Mouse (Mus musculus) lung, postnatal 10 days (tissue): Measurements from ENCODE around the gene Glis2.

Source experiments
- DNase-seq: peaks from one replicate; pipeline ENCODE4 v3.0.0; 2021

The Glis2 gene

DNA sequence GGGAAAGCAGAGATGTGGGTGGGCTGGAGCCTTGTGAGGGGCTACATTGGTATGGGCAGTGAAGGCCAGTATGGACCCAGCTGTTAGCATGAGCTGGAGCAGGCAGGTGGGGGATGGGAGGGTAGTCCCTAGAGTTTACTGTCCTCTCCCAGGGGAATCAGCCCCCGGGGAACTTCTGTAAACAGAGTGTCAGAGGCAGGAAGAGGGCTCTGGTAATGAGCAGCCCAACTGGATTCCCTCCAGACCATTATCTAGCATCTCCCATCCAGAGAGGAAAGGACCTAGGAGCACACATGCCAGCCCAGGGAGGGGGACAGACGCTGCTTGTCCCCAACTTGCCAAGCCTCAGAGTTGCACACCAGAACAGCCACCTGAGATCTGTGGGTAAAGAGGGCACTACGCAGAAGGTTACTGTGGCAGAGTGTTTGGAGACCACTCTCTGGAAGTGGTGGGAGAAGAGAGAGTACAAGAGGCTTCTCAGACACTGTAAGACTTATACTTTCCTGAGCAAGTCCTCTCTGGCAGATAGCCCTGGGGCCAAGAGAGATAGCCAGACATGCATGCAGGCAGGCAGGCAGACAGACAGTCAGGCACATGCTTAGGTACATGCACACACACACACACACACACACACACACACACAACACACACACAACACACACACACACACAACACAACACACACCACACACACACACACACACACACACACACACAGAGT, 46.8 kb downstream of the Glis2 start:
- DNase-seq, result peak; percentile 88

GRCm38 (mm10) chr16:4642190-4642589, 47.7 kb downstream of the Glis2 start:
- DNase-seq, result peak; percentile 89

- DNase-seq, result peak; percentile 43
These were observed 48.4 kb downstream of the Glis2 start for GRCm38 (mm10) chr16:4642937-4643336.

GRCm38 (mm10) chr16:4643670-4644419, 49.3 kb downstream of the Glis2 start:
- peak; percentile 93 for DNase-seq

DNA sequence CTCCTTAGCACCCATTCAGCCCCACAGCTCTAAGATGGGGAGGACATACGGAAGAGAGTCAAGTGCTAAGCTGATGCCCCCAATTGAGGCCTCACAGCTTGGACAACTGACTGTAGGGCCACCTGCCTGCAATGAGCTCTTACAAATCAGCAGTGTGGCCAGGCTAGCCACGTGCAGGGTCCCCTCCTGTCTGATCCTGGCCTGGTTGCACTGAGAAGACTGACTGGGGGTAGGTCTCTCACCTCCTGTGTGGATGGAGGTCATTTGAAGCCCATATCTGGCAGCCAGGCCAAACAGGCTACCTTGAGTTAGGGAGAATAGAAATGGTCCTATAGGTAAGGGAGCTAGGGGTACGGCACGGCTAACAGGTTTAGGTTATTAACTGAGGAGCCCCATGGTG, 51.4 kb downstream of the Glis2 start:
- DNase-seq, result no peak

- DNase-seq, result no peak
These were observed 52.3 kb downstream of the Glis2 start for GRCm38 (mm10) chr16:4646831-4647230.

DNA sequence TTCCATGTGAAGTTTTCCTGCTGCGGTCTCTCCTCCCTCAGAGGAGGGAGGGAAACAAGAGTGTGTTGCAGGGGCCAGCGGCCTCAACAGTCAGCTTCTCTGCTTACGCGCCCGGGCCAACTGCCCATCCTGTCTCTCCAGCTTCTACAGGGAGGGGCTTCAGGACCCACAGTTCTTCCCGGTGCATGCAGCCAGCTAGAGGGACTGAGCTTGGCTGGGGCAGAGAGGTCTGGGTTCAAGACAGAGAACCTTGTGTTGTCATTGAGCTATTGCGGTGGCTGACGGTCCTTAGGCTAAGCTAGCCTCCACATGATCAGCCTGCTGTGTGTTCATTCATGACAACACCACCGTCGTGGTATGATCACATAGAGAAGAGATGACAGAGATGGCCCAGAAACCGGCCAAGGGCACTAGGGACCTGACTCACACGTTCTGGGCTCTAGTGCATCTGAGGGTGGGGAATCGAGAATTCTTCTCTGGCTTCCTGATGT, 53.2 kb downstream of the Glis2 start:
- peak; percentile 75 for DNase-seq

GRCm38 (mm10) chr16:4648416-4649023, 54.0 kb downstream of the Glis2 start:
- peak; percentile 2 for DNase-seq

GRCm38 (mm10) chr16:4649211-4649610, 54.7 kb downstream of the Glis2 start:
- no peak for DNase-seq

DNA sequence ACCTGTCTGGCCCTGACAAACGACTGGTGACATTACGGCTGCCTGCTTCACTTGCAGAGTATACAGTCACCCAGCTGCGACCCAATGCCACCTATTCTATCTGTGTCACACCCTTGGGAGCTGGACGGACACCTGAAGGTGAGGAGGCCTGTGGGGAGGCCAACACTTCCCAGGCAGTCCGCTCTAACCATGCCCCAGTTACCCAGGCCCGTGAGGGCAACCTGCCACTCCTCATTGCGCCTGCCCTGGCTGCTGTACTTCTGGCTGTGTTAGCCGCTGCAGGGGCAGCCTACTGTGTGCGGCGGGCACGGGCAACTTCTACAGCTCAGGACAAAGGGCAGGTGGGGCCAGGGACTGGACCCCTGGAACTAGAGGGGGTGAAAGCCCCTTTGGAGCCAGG, 55.2 kb downstream of the Glis2 start:
- no peak for DNase-seq

DNA sequence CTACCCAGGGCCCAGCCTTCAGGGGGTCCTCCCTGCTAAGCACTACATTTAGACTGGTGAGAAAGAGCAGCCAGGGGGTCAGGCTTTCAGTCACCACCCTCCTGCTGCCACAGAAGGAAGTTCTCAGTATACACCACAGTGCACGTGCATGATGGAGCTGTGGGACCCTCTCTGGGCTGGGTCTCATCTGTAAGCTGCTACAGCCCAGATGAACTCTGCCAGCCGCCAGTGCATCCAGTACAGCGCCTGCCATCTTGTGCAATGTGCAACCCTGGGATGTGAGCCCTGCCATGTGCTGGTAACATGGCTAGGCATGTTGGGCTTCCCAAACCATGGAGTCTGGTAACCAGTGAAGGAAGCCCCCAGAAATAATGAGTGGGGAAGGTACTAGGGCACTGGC, 55.6 kb downstream of the Glis2 start:
- DNase-seq, result no peak

- DNase-seq, result no peak
These were observed 56.6 kb downstream of the Glis2 start for GRCm38 (mm10) chr16:4651081-4651480.

DNA sequence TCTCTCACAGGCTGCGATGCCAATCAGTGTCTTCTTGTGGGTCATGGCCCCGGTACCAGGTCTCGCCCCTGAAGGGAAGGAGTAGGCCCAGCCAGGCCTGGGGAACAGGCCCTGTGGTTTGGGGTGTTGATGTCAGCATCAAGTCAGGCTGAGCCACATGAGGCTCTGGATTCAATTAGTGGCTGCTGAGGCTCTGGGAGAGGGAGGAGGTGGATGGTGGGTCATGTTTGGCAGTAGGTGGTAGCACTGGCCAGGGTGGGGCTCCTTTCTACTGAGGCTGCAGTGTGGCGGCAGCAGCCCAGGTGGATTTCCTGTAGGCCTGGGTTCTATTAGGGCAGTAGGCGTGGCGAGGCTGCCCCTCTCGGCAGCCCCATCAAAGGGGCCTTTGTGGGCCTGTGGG, 57.1 kb downstream of the Glis2 start:
- DNase-seq, result no peak

- DNase-seq, result no peak
These were observed 58.3 kb downstream of the Glis2 start for GRCm38 (mm10) chr16:4652707-4653416.

GRCm38 (mm10) chr16:4654706-4655105, 60.2 kb downstream of the Glis2 start:
- DNase-seq, result no peak

DNA sequence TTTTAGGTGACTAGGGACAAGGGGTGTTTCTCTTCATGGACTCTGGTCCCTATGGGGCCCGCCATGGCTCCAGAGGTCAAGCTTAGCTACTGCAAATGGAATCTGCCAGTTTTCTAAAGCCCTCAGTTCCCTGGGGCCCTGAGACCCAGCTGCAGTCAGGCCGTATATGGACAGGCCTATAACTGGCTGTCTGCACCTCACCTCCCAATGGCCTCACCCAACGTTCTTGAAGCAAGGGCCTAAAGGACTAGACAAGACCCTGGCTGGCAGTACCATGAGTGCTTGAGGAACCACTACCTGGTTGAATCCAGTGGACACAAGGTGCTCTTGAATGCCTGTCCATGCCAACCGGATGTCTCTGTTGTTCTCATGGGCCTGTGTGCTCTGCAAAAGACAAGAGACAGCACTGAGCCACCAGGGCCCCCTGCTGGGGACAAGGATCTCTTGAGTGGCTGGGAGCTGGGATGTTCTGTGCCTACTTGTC, 60.8 kb downstream of the Glis2 start:
- DNase-seq, result peak; percentile 72

- peak; percentile 44 for DNase-seq
These were observed 61.5 kb downstream of the Glis2 start for GRCm38 (mm10) chr16:4655764-4656570.

- no peak for DNase-seq
These were observed 62.1 kb downstream of the Glis2 start for GRCm38 (mm10) chr16:4656571-4657081.

- DNase-seq, result no peak
These were observed 64.3 kb downstream of the Glis2 start for GRCm38 (mm10) chr16:4658781-4659245.

- no peak for DNase-seq
These were observed 64.8 kb downstream of the Glis2 start for GRCm38 (mm10) chr16:4659326-4659725.

GRCm38 (mm10) chr16:4661605-4662004, 67.1 kb downstream of the Glis2 start:
- DNase-seq, result no peak

DNA sequence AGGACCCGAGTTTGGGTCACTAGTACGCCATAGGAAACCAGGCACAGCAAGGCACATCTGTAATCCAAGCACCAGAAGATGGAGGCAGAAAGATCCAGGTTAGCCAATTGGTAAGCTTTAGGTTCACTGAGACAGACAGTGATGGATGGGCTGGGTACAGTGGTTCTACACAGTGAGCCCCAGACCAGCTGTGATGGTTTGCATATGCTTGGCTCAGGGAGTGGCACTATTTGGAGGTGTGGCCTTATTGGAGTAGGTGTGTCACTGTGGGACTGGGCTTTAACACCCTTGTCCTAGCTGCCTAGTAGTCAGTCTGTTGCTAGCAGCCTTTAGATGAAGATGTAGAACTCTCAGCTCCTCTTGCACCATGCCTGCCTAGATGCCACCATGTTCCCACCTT, 69.3 kb downstream of the Glis2 start:
- DNase-seq, result no peak
